Mouse (Mus musculus): ENCODE measurements around the gene Rhog. TPM values are rescaled to one million over a fixed set of nuclear protein-coding genes. Genes with fewer than 3 reads are reported as not detected.

Rhog gene
- polyA plus RNA-seq, 1 experiment = 95.1 TPM

GRCm38 (mm10) chr7:102226051-102226450 is 29.8 kb downstream of the Rhog start:
- H3K36me3 ChIP-seq (ENCODE audit: control insufficient read depth, insufficient read depth) = no peaks in the 10 kb centered on the region
- H3K79me2 ChIP-seq (ENCODE audit: control insufficient read depth, insufficient read depth) = no peaks in the 10 kb centered on the region
- H3ac ChIP-seq (ENCODE audit: control insufficient read depth, insufficient read length, low read depth) = no peak overlapping the region
- H3K27me3 ChIP-seq (ENCODE audit: control insufficient read depth, insufficient read depth, insufficient read length) = no peaks in the 10 kb centered on the region
- no peaks in the 10 kb centered on the region for H3K79me3 ChIP-seq (ENCODE audit: low read depth)
- TF ChIP-seq MAX (IDR thresholded peaks at IDR 0.05) (no peak), CTCF (IDR thresholded peaks at IDR 0.05; ENCODE audit: control insufficient read depth, insufficient read depth, insufficient read length) (no peak), FOSL1 (IDR thresholded peaks at IDR 0.05; ENCODE audit: insufficient read depth, low read length, poor library complexity, severe bottlenecking) (no peak), USF1 (IDR thresholded peaks at IDR 0.05; ENCODE audit: low read depth) (no peak), CEBPB (IDR thresholded peaks at IDR 0.05; ENCODE audit: low read depth) (no peak), MYOD1 (IDR thresholded peaks at IDR 0.05; ENCODE audit: control insufficient read depth, insufficient read length, low read depth) (no peak), MYOG (IDR thresholded peaks at IDR 0.05; ENCODE audit: control insufficient read depth, extremely low read depth, insufficient read length) (no peak)
- H3K4me3 ChIP-seq (ENCODE audit: insufficient read depth, poor library complexity, severe bottlenecking) = no peak overlapping the region

DNA sequence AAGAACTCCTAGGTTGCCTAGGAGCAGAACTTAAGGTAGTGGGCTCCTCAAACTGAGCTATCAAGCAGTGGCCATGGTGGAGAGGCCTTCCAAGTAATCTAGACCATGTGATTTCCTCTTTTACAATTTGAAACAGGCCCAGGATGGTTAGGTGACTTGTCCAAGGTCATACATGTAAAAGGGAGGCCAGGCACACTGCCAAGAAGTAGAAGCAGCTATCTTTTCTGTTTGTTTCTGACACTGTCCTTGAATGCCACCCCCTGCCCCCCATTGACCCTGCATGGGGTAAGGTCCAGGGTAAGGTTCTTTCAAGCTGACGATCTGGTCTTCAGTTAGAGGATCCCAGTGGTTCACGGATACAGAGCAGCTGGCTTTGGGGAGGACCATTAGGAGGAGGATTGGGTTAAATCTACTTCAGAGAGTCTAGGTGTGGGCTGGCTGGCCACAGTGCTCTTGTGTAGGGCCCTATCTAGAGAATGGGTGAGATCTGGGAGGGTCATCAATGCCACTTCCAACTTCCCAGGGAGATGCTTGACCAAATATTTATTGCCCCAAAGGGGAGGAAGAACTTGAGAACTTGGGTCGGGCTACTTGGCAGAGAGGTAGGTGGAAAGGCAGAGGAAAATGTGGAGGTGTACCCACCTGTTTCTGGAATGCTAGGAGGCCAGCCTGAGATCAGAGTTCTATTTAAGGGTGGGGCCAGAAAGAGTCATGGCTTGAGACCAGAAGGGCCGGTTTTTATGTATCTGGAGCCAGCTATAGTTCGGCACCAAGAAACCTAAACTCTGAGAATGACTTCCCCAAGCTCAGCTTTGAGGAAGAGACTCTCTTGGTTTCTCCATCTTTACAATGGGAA is 31.7 kb downstream of the Rhog start:
- Histone ChIP-seq H3K79me2 (ENCODE audit: control insufficient read depth, insufficient read depth) (no peaks in the 10 kb centered on the region), H3K4me3 (ENCODE audit: insufficient read depth, poor library complexity, severe bottlenecking) (no peak overlapping the region)

GRCm38 (mm10) chr7:102222830-102223556 is 32.9 kb downstream of the Rhog start:
- no peaks in the 10 kb centered on the region for H3K79me3 ChIP-seq (ENCODE audit: low read depth)
- TF ChIP-seq FOSL1 (IDR thresholded peaks at IDR 0.05; ENCODE audit: insufficient read depth, low read length, poor library complexity, severe bottlenecking) (no peak), CTCF (IDR thresholded peaks at IDR 0.05; ENCODE audit: control insufficient read depth, insufficient read depth, insufficient read length) (no peak), MYOD1 (IDR thresholded peaks at IDR 0.05; ENCODE audit: control insufficient read depth, insufficient read length, low read depth) (no peak), CEBPB (IDR thresholded peaks at IDR 0.05; ENCODE audit: low read depth) (no peak), MYOG (IDR thresholded peaks at IDR 0.05; ENCODE audit: control insufficient read depth, extremely low read depth, insufficient read length) (no peak), MAX (IDR thresholded peaks at IDR 0.05) (no peak), USF1 (IDR thresholded peaks at IDR 0.05; ENCODE audit: low read depth) (no peak)
- no peaks in the 10 kb centered on the region for H3K27me3 ChIP-seq (ENCODE audit: control insufficient read depth, insufficient read depth, insufficient read length)
- H3K79me2 ChIP-seq (ENCODE audit: control insufficient read depth, insufficient read depth) = no peaks in the 10 kb centered on the region
- peak overlapping the region; percentile 42 for H3K4me3 ChIP-seq (ENCODE audit: insufficient read depth, poor library complexity, severe bottlenecking)
- H3K36me3 ChIP-seq (ENCODE audit: control insufficient read depth, insufficient read depth) = no peaks in the 10 kb centered on the region
- H3ac ChIP-seq (ENCODE audit: control insufficient read depth, insufficient read length, low read depth) = peak overlapping the region; percentile 59

More for the DNA sequence above, 31.7 kb downstream of the Rhog start:
- Histone ChIP-seq H3K79me3 (ENCODE audit: low read depth) (no peaks in the 10 kb centered on the region), H3K27me3 (ENCODE audit: control insufficient read depth, insufficient read depth, insufficient read length) (no peaks in the 10 kb centered on the region), H3K36me3 (ENCODE audit: control insufficient read depth, insufficient read depth) (no peaks in the 10 kb centered on the region), H3ac (ENCODE audit: control insufficient read depth, insufficient read length, low read depth) (no peak overlapping the region)
- TF ChIP-seq CTCF (IDR thresholded peaks at IDR 0.05; ENCODE audit: control insufficient read depth, insufficient read depth, insufficient read length) (no peak), MYOG (IDR thresholded peaks at IDR 0.05; ENCODE audit: control insufficient read depth, extremely low read depth, insufficient read length) (no peak), FOSL1 (IDR thresholded peaks at IDR 0.05; ENCODE audit: insufficient read depth, low read length, poor library complexity, severe bottlenecking) (no peak), CEBPB (IDR thresholded peaks at IDR 0.05; ENCODE audit: low read depth) (no peak), USF1 (IDR thresholded peaks at IDR 0.05; ENCODE audit: low read depth) (no peak), MAX (IDR thresholded peaks at IDR 0.05) (no peak), MYOD1 (IDR thresholded peaks at IDR 0.05; ENCODE audit: control insufficient read depth, insufficient read length, low read depth) (no peak)

GRCm38 (mm10) chr7:102222336-102222735 is 33.5 kb downstream of the Rhog start:
- Histone ChIP-seq H3K79me2 (ENCODE audit: control insufficient read depth, insufficient read depth) (no peaks in the 10 kb centered on the region), H3K27me3 (ENCODE audit: control insufficient read depth, insufficient read depth, insufficient read length) (no peaks in the 10 kb centered on the region), H3K79me3 (ENCODE audit: low read depth) (no peaks in the 10 kb centered on the region), H3K4me3 (ENCODE audit: insufficient read depth, poor library complexity, severe bottlenecking) (peak overlapping the region; percentile 42), H3K36me3 (ENCODE audit: control insufficient read depth, insufficient read depth) (no peaks in the 10 kb centered on the region), H3ac (ENCODE audit: control insufficient read depth, insufficient read length, low read depth) (no peak overlapping the region)
- TF ChIP-seq MYOG (IDR thresholded peaks at IDR 0.05; ENCODE audit: control insufficient read depth, extremely low read depth, insufficient read length) = no peak
- no peak for TF ChIP-seq MYOD1 (IDR thresholded peaks at IDR 0.05; ENCODE audit: control insufficient read depth, insufficient read length, low read depth)
- no peak for TF ChIP-seq CTCF (IDR thresholded peaks at IDR 0.05; ENCODE audit: control insufficient read depth, insufficient read depth, insufficient read length)
- no peak for TF ChIP-seq FOSL1 (IDR thresholded peaks at IDR 0.05; ENCODE audit: insufficient read depth, low read length, poor library complexity, severe bottlenecking)
- no peak for TF ChIP-seq CEBPB (IDR thresholded peaks at IDR 0.05; ENCODE audit: low read depth)
- no peak for TF ChIP-seq MAX (IDR thresholded peaks at IDR 0.05)
- TF ChIP-seq USF1 (IDR thresholded peaks at IDR 0.05; ENCODE audit: low read depth) = no peak

DNA sequence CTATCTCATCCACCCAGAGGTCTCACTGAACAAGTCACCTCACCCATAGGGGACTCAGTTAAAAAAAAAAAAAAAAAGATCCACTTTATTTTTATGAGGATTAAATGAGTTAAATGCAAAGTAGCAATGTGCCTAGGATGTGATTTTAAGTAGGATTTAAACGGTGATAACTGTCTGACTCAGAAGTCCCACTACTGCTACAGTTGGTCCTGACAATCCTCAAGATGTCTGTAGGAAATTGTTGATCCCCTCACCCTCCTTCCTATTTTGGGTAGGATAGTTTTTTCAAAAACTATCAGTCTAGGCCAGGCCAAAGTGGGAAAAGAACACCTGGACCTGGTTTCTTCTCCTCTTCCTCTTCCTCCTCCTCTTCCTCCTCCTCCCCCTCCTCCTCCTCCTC is 34.0 kb downstream of the Rhog start:
- Histone ChIP-seq H3K27me3 (ENCODE audit: control insufficient read depth, insufficient read depth, insufficient read length) (no peaks in the 10 kb centered on the region), H3K36me3 (ENCODE audit: control insufficient read depth, insufficient read depth) (no peaks in the 10 kb centered on the region), H3K4me3 (ENCODE audit: insufficient read depth, poor library complexity, severe bottlenecking) (no peak overlapping the region), H3ac (ENCODE audit: control insufficient read depth, insufficient read length, low read depth) (no peak overlapping the region), H3K79me3 (ENCODE audit: low read depth) (no peaks in the 10 kb centered on the region), H3K79me2 (ENCODE audit: control insufficient read depth, insufficient read depth) (no peaks in the 10 kb centered on the region)
- TF ChIP-seq FOSL1 (IDR thresholded peaks at IDR 0.05; ENCODE audit: insufficient read depth, low read length, poor library complexity, severe bottlenecking) = no peak
- no peak for TF ChIP-seq USF1 (IDR thresholded peaks at IDR 0.05; ENCODE audit: low read depth)
- TF ChIP-seq MAX (IDR thresholded peaks at IDR 0.05) = no peak
- no peak for TF ChIP-seq CTCF (IDR thresholded peaks at IDR 0.05; ENCODE audit: control insufficient read depth, insufficient read depth, insufficient read length)
- no peak for TF ChIP-seq MYOG (IDR thresholded peaks at IDR 0.05; ENCODE audit: control insufficient read depth, extremely low read depth, insufficient read length)
- no peak for TF ChIP-seq MYOD1 (IDR thresholded peaks at IDR 0.05; ENCODE audit: control insufficient read depth, insufficient read length, low read depth)
- no peak for TF ChIP-seq CEBPB (IDR thresholded peaks at IDR 0.05; ENCODE audit: low read depth)
